Mouse (Mus musculus): ENCODE measurements at regions not wholly inside any gene's neighbourhood (a gene's known extent, or its start where the extent isn't known, plus 50 kb on each side); places are given as distances from the start of the nearest gene placed in this dataset.

GRCm38 (mm10) chr2:61347451-61347850 is 230.9 kb upstream of the Tank start:
- no peak for DNase-seq

- no peak for DNase-seq
Measured at GRCm38 (mm10) chr2:61346012-61346760, 232.2 kb upstream of the Tank start.

GRCm38 (mm10) chr2:61345311-61345710 is 233.1 kb upstream of the Tank start:
- DNase-seq: no peak

- no peak for DNase-seq
Measured at GRCm38 (mm10) chr2:61344556-61345131, 233.7 kb upstream of the Tank start.

- DNase-seq: no peak
Measured at GRCm38 (mm10) chr2:61341254-61341653, 237.1 kb upstream of the Tank start.

GRCm38 (mm10) chr2:61319226-61319625 is 259.2 kb upstream of the Tank start:
- DNase-seq: no peak

- DNase-seq: peak; percentile 19 to 31
Measured at GRCm38 (mm10) chr2:61310405-61310804, 268.0 kb upstream of the Tank start.

GRCm38 (mm10) chr2:61309219-61309618 is 269.2 kb upstream of the Tank start:
- DNase-seq: no peak

- no peak for DNase-seq
Measured at GRCm38 (mm10) chr2:61297135-61297534, 281.2 kb upstream of the Tank start.

- no peak for DNase-seq
Measured at GRCm38 (mm10) chr2:61296606-61297005, 281.8 kb upstream of the Tank start.

- DNase-seq: no peak
Measured at GRCm38 (mm10) chr2:61295261-61295964, 283.0 kb upstream of the Tank start.

- DNase-seq: no peak
Measured at GRCm38 (mm10) chr2:61288246-61288645, 290.1 kb upstream of the Tank start.

- no peak for DNase-seq
Measured at GRCm38 (mm10) chr2:61284706-61285105, 293.7 kb upstream of the Tank start.

- DNase-seq: peak; percentile 11 to 23
Measured at GRCm38 (mm10) chr2:61283829-61284601, 294.4 kb upstream of the Tank start.

GRCm38 (mm10) chr2:61272721-61273120 is 305.7 kb upstream of the Tank start:
- DNase-seq: no peak

GRCm38 (mm10) chr2:61267706-61268105 is 304.7 kb upstream of the Rbms1 start:
- DNase-seq: no peak

GRCm38 (mm10) chr2:61250068-61250800 is 287.2 kb upstream of the Rbms1 start:
- DNase-seq: no peak

GRCm38 (mm10) chr2:61247956-61248355 is 285.0 kb upstream of the Rbms1 start:
- DNase-seq: no peak

GRCm38 (mm10) chr2:61247336-61247735 is 284.3 kb upstream of the Rbms1 start:
- no peak for DNase-seq

- no peak for DNase-seq
Measured at GRCm38 (mm10) chr2:61246691-61247258, 283.8 kb upstream of the Rbms1 start.

- DNase-seq: no peak
Measured at GRCm38 (mm10) chr2:61245526-61245925, 282.5 kb upstream of the Rbms1 start.

GRCm38 (mm10) chr2:61221676-61222075 is 258.7 kb upstream of the Rbms1 start:
- peak; percentile 25 to 29 for DNase-seq
